Mouse (Mus musculus) gastrocnemius, adult 8-10 months (tissue): ENCODE data around the gene Bend4. TPM values are rescaled to one million over a fixed set of nuclear protein-coding genes. Genes with fewer than 3 reads are reported as not detected.

ENCODE experiments used
- total RNA-seq, 4 experiments: library from RNA; stranded (reverse); gene quantifications; 2 replicates each; pipeline ENCODE4 v1.2.4; 2022

Gene Bend4
- total RNA-seq, 4 experiments from 2014 or later = 0.11 to 0.22 (median 0.14) TPM

Other genes with a start within 250 kb of the Bend4 start
- 10 to 100 TPM; 18.0 to 20.9 (median 19.7) TPM for gene Tmem33, start 167.7 kb downstream of the Bend4 start, total RNA-seq
- 100 to 1,000 TPM; 117 to 140 (median 130) TPM for gene Slc30a9, start 121.4 kb downstream of the Bend4 start, total RNA-seq
- gene Shisa3, start 179.6 kb upstream of the Bend4 start, total RNA-seq = 1 to 10 TPM; 1.1 to 2.1 (median 1.7) TPM